Comparison of ENCODE assay signal across 8 mouse cellular contexts in genomic region chr8:81478674-81479073, GRCm38 (mm10).
A peak's percentile ranks its signal among the peaks of the same experiment; 100 is the strongest.
DNase-seq lines count a peak whose midpoint lies in the region; ATAC-seq and TF ChIP-seq lines count a peak whose summit lies in the region.

No protein-coding gene starts in this region.

- H3K4me3 ChIP-seq in kidney, adult 2 months (ENCODE audit: insufficient read depth, low read depth, low read length) = no peak overlapping the region
- no peak overlapping the region for H3K4me3 ChIP-seq in kidney, embryonic 15.5 days (replicated peaks)

- TF ChIP-seq CTCF in kidney, adult 2 months (conservative IDR thresholded peaks at IDR 0.05; ENCODE audit: insufficient read depth, insufficient read length, low read depth, low read length) = no peak

- 29% methylated on average over 3 of the region's 3 CpGs for WGBS in kidney, adult 2 months
- 33% methylated on average over 3 of the region's 3 CpGs for WGBS in kidney, embryonic 15.5 days

- no peaks in the 10 kb centered on the region for H3K36me3 ChIP-seq in kidney, adult 2 months (ENCODE audit: control insufficient read depth, insufficient read depth, low read length)
- no peaks in the 10 kb centered on the region for H3K36me3 ChIP-seq in kidney, embryonic 15.5 days

- no peaks in the 10 kb centered on the region for H3K27me3 ChIP-seq in kidney, adult 2 months (replicated peaks; ENCODE audit: control insufficient read depth, insufficient read depth, low read length)
- no peaks in the 10 kb centered on the region for H3K27me3 ChIP-seq in kidney, embryonic 15.5 days

- H3K9me3 ChIP-seq in kidney, embryonic 15.5 days (replicated peaks) = no peaks in the 10 kb centered on the region

- TF ChIP-seq POLR2A in kidney, adult 2 months (IDR thresholded peaks at IDR 0.05; ENCODE audit: low read depth, low read length) = no peak

- intact Hi-C loops in left cerebral cortex, postnatal 10 days (cut with DNase I) = loop anchor here (5.0 kb wide), 2 partner anchors 334 to 1264 kb away; no protein-coding TSS in a partner anchor

- no peak for ATAC-seq in kidney, embryonic 15.5 days (replicated peaks; ENCODE audit: low FRiP score)
- ATAC-seq in granulocyte monocyte progenitor cell, adult 5-6 weeks (replicated peaks; ENCODE audit: poor library complexity, severe bottlenecking) = no peak; the same call in 1 of the 2 replicates

- H3K4me2 ChIP-seq in kidney, embryonic 15.5 days = no peak overlapping the region

- peak; percentile 33 for DNase-seq in kidney, adult 2 months
- DNase-seq in A20 (ENCODE audit: low read depth, low spot score) (peak; percentile 71), MEL-GATA-1-ER (ENCODE audit: extremely low read depth, low read depth) (peak; percentile 41)
- DNase-seq in lung, postnatal 25 days (ENCODE audit: low spot score) = peak; percentile 21
- no peak for DNase-seq in layer of hippocampus, postnatal 36 days
- no peak for DNase-seq in left cerebral cortex, postnatal 10 days (ENCODE audit: extremely low spot score in 1 of 2, low spot score in 2 of 2)

- no peaks in the 10 kb centered on the region for H3K4me1 ChIP-seq in kidney, adult 2 months (ENCODE audit: control insufficient read depth, insufficient read depth, low read length)
- no peaks in the 10 kb centered on the region for H3K4me1 ChIP-seq in kidney, embryonic 15.5 days

- H3K9ac ChIP-seq in kidney, embryonic 15.5 days = no peak overlapping the region

- H3K27ac ChIP-seq in kidney, adult 2 months (ENCODE audit: insufficient read depth, low read depth, low read length) = no peak overlapping the region
- no peak overlapping the region for H3K27ac ChIP-seq in kidney, embryonic 15.5 days

Comparison
In these comparisons a context has a peak if more than half of its experiments do, and no peak if none do; other contexts are left out.
1. DNase-seq: peak in kidney, adult 2 months (single experiment), A20 (single experiment), MEL-GATA-1-ER (single experiment) and lung, postnatal 25 days (single experiment); none in layer of hippocampus, postnatal 36 days (0 of 2) and left cerebral cortex, postnatal 10 days (0 of 2).